Mouse (Mus musculus) heart, embryonic 12.5 days (tissue): Measurements from ENCODE around the gene Sox1. TPM values are rescaled to one million over a fixed set of nuclear protein-coding genes. Genes with fewer than 3 reads are reported as not detected.

ENCODE experiments used
- ATAC-seq: fragments of 200-750 bp; cut with Nextera tagmentation; 2 replicates; pipeline ENCODE4 v1.8.0; 2017; ENCODE audit warnings: moderate TSS enrichment, moderate library complexity; ENCODE audit not compliant: insufficient number of reproducible peaks, low FRiP score
- H3K27ac ChIP-seq: fragments of 300-500 bp; sonication (generic); 2 replicates; pipeline ENCODE4 v1.5.1; 2016; ENCODE audit warnings: mild to moderate bottlenecking, moderate library complexity; ENCODE audit not compliant: poor library complexity, severe bottlenecking
- H3K27me3 ChIP-seq: fragments of 300-500 bp; sonication (generic); replicated peaks from 2 replicates; pipeline ENCODE4 v1.6.1; 2016; ENCODE audit warnings: mild to moderate bottlenecking, moderate library complexity
- H3K36me3 ChIP-seq: fragments of 300-500 bp; sonication (generic); 2 replicates; pipeline ENCODE4 v1.6.1; 2016; ENCODE audit warnings: mild to moderate bottlenecking, moderate library complexity
- H3K4me1 ChIP-seq: fragments of 300-500 bp; sonication (generic); replicated peaks from 2 replicates; pipeline ENCODE4 v1.6.1; 2016; ENCODE audit warnings: mild to moderate bottlenecking
- H3K4me2 ChIP-seq: fragments of 300-500 bp; sonication (generic); 2 replicates; pipeline ENCODE4 v1.6.1; 2016; ENCODE audit warnings: mild to moderate bottlenecking, moderate library complexity
- H3K4me3 ChIP-seq: fragments of 300-500 bp; sonication (generic); 2 replicates; pipeline ENCODE4 v1.5.1; 2016; ENCODE audit warnings: mild to moderate bottlenecking
- H3K9ac ChIP-seq: fragments of 300-500 bp; sonication (generic); 2 replicates; pipeline ENCODE4 v1.6.1; 2016; ENCODE audit warnings: mild to moderate bottlenecking, moderate library complexity
- H3K9me3 ChIP-seq: fragments of 300-500 bp; sonication (generic); replicated peaks from 2 replicates; pipeline ENCODE4 v1.6.1; 2016; ENCODE audit warnings: mild to moderate bottlenecking, moderate library complexity
- WGBS: fragments of 180-500 bp; shearing (Covaris S2); methylation state at CpG from one replicate; pipeline ENCODE4 v1.1.7; 2016; 5-methylcytosine and 5-hydroxymethylcytosine counted together
- polyA plus RNA-seq: library from polyadenylated mRNA; unstranded; fragments of >200 nt; fragmentation: Nextera tagmentation; extraction: Ambion mirVana; gene quantifications from 2 replicates; pipeline ENCODE4 v1.2.1, GENCODE M21; 2016

Sox1 gene
- polyA plus RNA-seq, 1 experiment from 2014 or later = not detected

DNA sequence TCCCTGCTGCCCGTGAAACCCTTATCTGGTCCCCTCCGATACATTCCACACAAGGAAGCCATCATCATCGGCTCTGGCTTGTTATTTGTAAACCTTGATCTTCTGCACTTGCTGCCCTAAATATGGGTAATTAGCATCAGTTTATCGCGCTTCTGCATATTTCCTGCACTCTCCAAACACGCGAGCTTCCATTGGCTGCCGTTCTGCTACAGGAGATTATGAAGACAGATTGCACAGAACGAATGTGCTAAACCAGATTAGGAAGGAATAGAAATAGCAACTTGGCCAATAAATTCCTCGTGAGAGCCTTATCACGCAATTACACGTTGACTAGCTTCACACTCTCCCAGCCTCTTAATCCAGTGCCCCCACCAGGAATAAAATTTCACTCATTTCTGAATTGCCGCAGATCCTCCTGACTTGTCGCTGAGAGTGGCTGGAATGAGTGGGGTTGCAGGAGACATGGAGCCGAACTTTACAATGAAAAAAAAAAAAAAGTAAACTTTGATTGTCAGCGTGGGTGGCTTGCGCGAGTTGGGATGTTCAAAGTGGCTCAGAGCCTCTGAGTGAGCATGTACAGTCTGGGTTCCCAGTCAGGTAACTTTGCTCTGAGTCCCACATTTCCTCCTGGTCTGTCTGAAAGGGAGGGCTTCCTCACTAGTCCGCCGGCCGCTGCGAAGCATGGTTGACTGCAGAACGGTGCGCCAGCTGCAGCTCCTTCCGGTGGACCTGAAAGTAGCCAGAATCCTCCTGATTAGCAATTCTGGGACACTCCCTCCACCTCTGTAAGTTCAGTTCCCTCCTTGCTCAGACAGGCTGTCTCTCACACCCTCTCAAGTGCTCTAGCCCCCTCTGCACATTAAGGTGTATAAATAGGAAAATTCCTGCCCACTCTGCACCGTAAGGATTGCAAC lies 33.0 kb downstream of the Sox1 start:
- H3K9me3 ChIP-seq = no peaks in the 10 kb centered on the region
- ATAC-seq = no peak
- H3K36me3 ChIP-seq = no peaks in the 10 kb centered on the region
- H3K9ac ChIP-seq = no peak overlapping the region
- no peak overlapping the region for H3K27ac ChIP-seq
- H3K4me1 ChIP-seq = peaks cover 21% of the 10 kb centered on the region
- H3K4me2 ChIP-seq = no peak overlapping the region; the same call in 1 of the 2 replicates
- H3K27me3 ChIP-seq = peaks cover 98% of the 10 kb centered on the region
- 22% methylated on average over 26 of the region's 26 CpGs for WGBS
- H3K4me3 ChIP-seq = no peak overlapping the region

DNA sequence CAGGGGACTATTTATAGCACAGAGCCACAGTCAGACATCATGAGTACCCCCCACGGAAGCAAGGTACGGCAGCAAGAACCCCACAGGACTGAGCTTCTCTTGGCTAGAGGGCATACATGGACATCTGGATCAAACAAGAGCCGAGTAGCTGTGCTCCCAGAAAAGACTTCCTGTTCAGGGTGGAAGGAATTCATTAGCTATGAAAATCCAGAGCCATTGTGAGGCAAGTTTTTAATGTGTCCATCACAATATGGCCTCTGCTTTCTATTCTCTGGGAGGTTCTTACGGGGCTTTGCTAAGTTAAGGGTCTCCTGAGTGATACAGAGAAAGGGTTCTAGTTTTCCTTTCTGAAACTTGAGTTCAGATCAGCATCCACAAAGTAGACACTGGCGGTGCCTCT lies 33.8 kb downstream of the Sox1 start:
- WGBS = 24% methylated on average over 5 of the region's 5 CpGs
- Histone ChIP-seq H3K27ac (no peak overlapping the region), H3K36me3 (no peaks in the 10 kb centered on the region), H3K4me1 (peaks cover 21% of the 10 kb centered on the region), H3K4me2 (no peak overlapping the region), H3K9me3 (no peaks in the 10 kb centered on the region), H3K27me3 (peaks cover 98% of the 10 kb centered on the region), H3K4me3 (no peak overlapping the region), H3K9ac (no peak overlapping the region)
- ATAC-seq = no peak

DNA sequence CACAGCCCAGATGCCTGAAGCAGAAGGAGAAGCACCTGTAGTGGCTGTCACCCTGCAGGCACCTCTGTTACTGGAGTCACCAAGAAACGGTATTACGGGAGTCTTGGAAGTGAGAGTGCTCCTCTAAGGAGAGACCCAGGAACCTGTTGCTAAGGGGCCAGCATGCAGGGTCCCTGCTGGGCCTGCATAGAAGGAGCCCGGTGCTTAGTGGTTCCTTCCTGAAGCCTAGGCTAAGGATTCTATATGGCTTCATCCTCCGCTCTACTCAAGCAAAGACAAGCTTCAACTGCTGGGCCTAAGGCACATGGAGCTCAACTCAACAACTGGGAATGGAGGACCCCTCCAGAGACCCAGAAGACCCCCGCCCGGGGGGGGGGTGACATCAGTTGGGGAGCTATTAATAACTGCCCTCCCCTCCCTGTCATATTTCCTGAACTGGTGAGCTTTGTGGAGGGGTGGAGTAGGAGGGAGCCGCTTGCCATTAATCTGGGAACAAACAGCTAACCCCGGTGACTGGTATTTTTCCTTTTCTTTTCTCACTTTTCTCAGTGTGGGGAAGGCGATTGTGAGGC lies 34.6 kb downstream of the Sox1 start:
- H3K4me3 ChIP-seq = no peak overlapping the region; the same call in 1 of the 2 replicates
- WGBS = 8% methylated on average over 9 of the region's 9 CpGs

GRCm38 (mm10) chr8:12430173-12430899 lies 35.2 kb downstream of the Sox1 start:
- H3K4me3 ChIP-seq = peak overlapping the region; percentile 21
- H3K27ac ChIP-seq = no peak overlapping the region
- H3K9me3 ChIP-seq = no peaks in the 10 kb centered on the region
- H3K4me1 ChIP-seq = peaks cover 21% of the 10 kb centered on the region
- under 1% methylated on average over 46 of the region's 46 CpGs for WGBS
- H3K9ac ChIP-seq = no peak overlapping the region
- peak overlapping the region; percentile 61 for H3K4me2 ChIP-seq
- H3K27me3 ChIP-seq = peaks cover 97% of the 10 kb centered on the region
- no peaks in the 10 kb centered on the region for H3K36me3 ChIP-seq
- no peak for ATAC-seq

More for the DNA sequence above, 34.6 kb downstream of the Sox1 start:
- no peaks in the 10 kb centered on the region for H3K9me3 ChIP-seq
- peaks cover 98% of the 10 kb centered on the region for H3K27me3 ChIP-seq
- H3K27ac ChIP-seq = no peak overlapping the region
- peaks cover 21% of the 10 kb centered on the region for H3K4me1 ChIP-seq
- ATAC-seq = no peak
- H3K9ac ChIP-seq = no peak overlapping the region
- H3K4me2 ChIP-seq = 0 out of 2 replicates have a peak overlapping the region, but pooled peaks have one; percentile 61
- H3K36me3 ChIP-seq = no peaks in the 10 kb centered on the region

DNA sequence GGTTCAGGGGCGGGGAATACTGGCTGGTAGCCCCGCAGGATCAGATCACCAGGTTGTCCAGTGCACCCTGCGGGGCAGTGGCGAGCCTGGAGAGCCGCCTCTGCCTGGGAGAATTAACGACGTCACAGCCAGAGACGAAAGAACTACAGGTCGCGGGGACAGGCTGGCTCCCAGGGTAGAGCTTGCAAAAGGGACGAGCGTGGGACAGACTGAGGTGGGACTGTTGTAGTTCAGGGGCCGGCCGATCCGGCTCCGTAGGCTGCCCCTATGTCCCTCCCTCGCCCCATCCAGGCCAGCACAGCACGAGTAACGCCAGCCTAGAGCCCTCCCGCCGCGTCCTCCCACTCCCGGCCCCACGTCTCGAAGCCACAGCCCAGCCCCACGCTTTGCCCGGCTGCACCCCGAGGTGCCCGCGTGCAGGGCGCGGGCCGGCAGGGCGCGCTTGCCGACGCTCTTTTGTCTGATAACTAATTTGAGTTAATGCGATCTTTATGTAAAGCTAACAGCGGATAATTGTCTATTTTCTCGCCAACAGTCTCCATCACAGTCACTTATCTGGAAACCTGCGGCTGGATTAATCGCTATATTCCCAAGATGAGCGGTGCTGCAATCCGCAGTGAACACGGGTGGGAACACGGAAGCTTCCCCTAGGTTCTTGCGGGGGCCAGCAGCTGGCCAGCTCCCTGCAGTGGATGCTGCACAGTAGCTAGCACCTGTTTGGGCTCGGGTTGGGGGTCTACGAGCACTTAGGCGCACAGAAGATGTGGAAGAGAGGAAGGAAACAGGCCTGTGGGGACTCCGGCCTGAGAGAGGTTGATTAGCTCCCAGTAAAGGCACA lies 36.0 kb downstream of the Sox1 start:
- Histone ChIP-seq H3K4me3 (peak overlapping the region; percentile 21), H3K4me2 (peak overlapping the region; percentile 61)

GRCm38 (mm10) chr8:12431738-12432055 lies 36.6 kb downstream of the Sox1 start:
- peaks cover 88% of the 10 kb centered on the region for H3K27me3 ChIP-seq
- H3K27ac ChIP-seq = no peak overlapping the region
- peaks cover 21% of the 10 kb centered on the region for H3K4me1 ChIP-seq
- H3K4me3 ChIP-seq = no peak overlapping the region
- 50% methylated on average over 6 of the region's 6 CpGs for WGBS
- no peak for ATAC-seq
- H3K36me3 ChIP-seq = no peaks in the 10 kb centered on the region
- no peak overlapping the region for H3K9ac ChIP-seq
- no peaks in the 10 kb centered on the region for H3K9me3 ChIP-seq
- H3K4me2 ChIP-seq = no peak overlapping the region

More for the DNA sequence above, 36.0 kb downstream of the Sox1 start:
- peaks cover 21% of the 10 kb centered on the region for H3K4me1 ChIP-seq
- no peaks in the 10 kb centered on the region for H3K36me3 ChIP-seq
- H3K9me3 ChIP-seq = no peaks in the 10 kb centered on the region
- no peak overlapping the region for H3K27ac ChIP-seq
- peaks cover 94% of the 10 kb centered on the region for H3K27me3 ChIP-seq
- no peak overlapping the region; the same call in 1 of the 2 replicates for H3K9ac ChIP-seq
- 2% methylated on average over 51 of the region's 51 CpGs for WGBS
- ATAC-seq = peak; percentile 29; the same call in 1 of the 2 replicates

- WGBS = 62% methylated on average over 7 of the region's 7 CpGs
- Histone ChIP-seq H3K36me3 (no peaks in the 10 kb centered on the region), H3K9ac (no peak overlapping the region), H3K4me2 (no peak overlapping the region), H3K9me3 (no peaks in the 10 kb centered on the region), H3K4me3 (no peak overlapping the region), H3K4me1 (peaks cover 21% of the 10 kb centered on the region), H3K27me3 (peaks cover 86% of the 10 kb centered on the region), H3K27ac (no peak overlapping the region)
- ATAC-seq = no peak
These were observed 37.5 kb downstream of the Sox1 start for GRCm38 (mm10) chr8:12432546-12432945.

GRCm38 (mm10) chr8:12434771-12435170 lies 39.7 kb downstream of the Sox1 start:
- Histone ChIP-seq H3K4me3 (no peak overlapping the region), H3K27me3 (peaks cover 76% of the 10 kb centered on the region), H3K36me3 (no peaks in the 10 kb centered on the region), H3K9me3 (no peaks in the 10 kb centered on the region), H3K4me1 (peaks cover 14% of the 10 kb centered on the region), H3K4me2 (no peak overlapping the region), H3K9ac (no peak overlapping the region), H3K27ac (no peak overlapping the region)
- ATAC-seq = no peak
- 60% methylated on average over 3 of the region's 3 CpGs for WGBS

GRCm38 (mm10) chr8:12438021-12438420 lies 42.9 kb downstream of the Sox1 start:
- ATAC-seq = no peak
- no peaks in the 10 kb centered on the region for H3K9me3 ChIP-seq
- no peak overlapping the region for H3K4me3 ChIP-seq
- peaks cover 51% of the 10 kb centered on the region for H3K27me3 ChIP-seq
- H3K27ac ChIP-seq = no peak overlapping the region
- whole genome bisulfite sequencing = 82% methylated on average over 6 of the region's 6 CpGs
- no peak overlapping the region for H3K4me2 ChIP-seq
- H3K36me3 ChIP-seq = no peaks in the 10 kb centered on the region
- no peaks in the 10 kb centered on the region for H3K4me1 ChIP-seq
- no peak overlapping the region for H3K9ac ChIP-seq

GRCm38 (mm10) chr8:12439044-12439443 lies 43.9 kb downstream of the Sox1 start:
- Histone ChIP-seq H3K4me2 (no peak overlapping the region), H3K36me3 (no peaks in the 10 kb centered on the region), H3K4me1 (no peaks in the 10 kb centered on the region), H3K9me3 (no peaks in the 10 kb centered on the region), H3K4me3 (no peak overlapping the region), H3K27ac (no peak overlapping the region), H3K9ac (no peak overlapping the region), H3K27me3 (peaks cover 46% of the 10 kb centered on the region)
- ATAC-seq = no peak
- 20% methylated on average over 4 of the region's 4 CpGs for WGBS
